Comparison of ENCODE assay signal across 8 mouse cellular contexts in the genomic region with DNA sequence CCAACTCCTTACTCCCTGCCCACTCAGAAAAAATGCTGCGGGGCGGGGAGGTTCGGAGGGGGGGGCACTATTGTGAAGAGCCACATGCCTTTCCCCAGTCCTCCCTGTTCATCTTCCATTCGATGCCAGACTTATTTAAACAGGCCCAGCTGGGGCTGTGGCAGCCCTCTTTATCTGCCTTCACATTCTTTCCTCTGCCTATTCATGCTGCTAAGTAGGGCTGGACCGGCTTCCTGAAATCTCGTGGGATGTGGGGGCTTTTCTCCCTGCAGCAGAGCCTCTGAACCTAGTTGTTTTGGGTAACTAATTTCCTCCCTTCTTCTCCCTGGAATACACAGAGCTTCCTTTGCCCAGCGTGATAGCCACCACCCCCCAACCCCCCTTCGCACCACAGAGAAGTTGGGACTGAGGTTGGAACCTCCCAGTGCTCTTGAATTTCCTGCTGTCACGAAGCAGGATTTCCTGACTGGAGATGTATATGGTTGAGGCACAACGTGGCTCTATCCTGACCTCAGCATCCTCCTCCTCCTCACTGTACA.
A peak's percentile ranks its signal among the peaks of the same experiment; 100 is the strongest.
DNase-seq lines count a peak whose midpoint lies in the region; ATAC-seq and TF ChIP-seq lines count a peak whose summit lies in the region.

No protein-coding gene starts in this region.

- H3K4me2 ChIP-seq in forebrain, embryonic 11.5 days (ENCODE audit: low read depth, low read length, severe bottlenecking) = no peak overlapping the region
- H3K4me2 ChIP-seq in hindbrain, embryonic 14.5 days (replicated peaks) = no peak overlapping the region
- no peak overlapping the region for H3K4me2 ChIP-seq in liver, embryonic 14.5 days (ENCODE audit: low read depth)
- H3K4me2 ChIP-seq in stomach, embryonic 14.5 days (replicated peaks; ENCODE audit: low read depth, low read length) = no peak overlapping the region

- no peaks in the 10 kb centered on the region for H3K36me3 ChIP-seq in forebrain, embryonic 11.5 days (ENCODE audit: control insufficient read depth, insufficient read depth, low read length)
- no peaks in the 10 kb centered on the region for H3K36me3 ChIP-seq in hindbrain, embryonic 14.5 days (replicated peaks; ENCODE audit: control insufficient read depth, insufficient read depth)
- no peaks in the 10 kb centered on the region for H3K36me3 ChIP-seq in liver, embryonic 14.5 days (replicated peaks; ENCODE audit: control insufficient read depth, insufficient read depth, low read depth)
- H3K36me3 ChIP-seq in stomach, embryonic 14.5 days (ENCODE audit: control insufficient read depth, insufficient read depth, low read length) = no peaks in the 10 kb centered on the region

- H3K27ac ChIP-seq in forebrain, embryonic 11.5 days (ENCODE audit: low read depth, low read length) = no peak overlapping the region
- no peak overlapping the region for H3K27ac ChIP-seq in hindbrain, embryonic 14.5 days
- H3K27ac ChIP-seq in liver, embryonic 14.5 days = no peak overlapping the region
- peak overlapping the region; percentile 36; the same call in 1 of the 2 replicates for H3K27ac ChIP-seq in stomach, embryonic 14.5 days (ENCODE audit: low read length)

- H3K4me1 ChIP-seq in forebrain, embryonic 11.5 days (replicated peaks; ENCODE audit: control insufficient read depth, insufficient read depth, low read length) = peaks cover 5% of the 10 kb centered on the region; the same call in 1 of the 2 replicates
- no peaks in the 10 kb centered on the region; the same call in 1 of the 2 replicates for H3K4me1 ChIP-seq in hindbrain, embryonic 14.5 days (replicated peaks; ENCODE audit: control insufficient read depth, insufficient read depth, low read length)
- peaks cover 0 to 7% of the 10 kb centered on the region in 2 experiments; a peak in 1 of 4 replicates for H3K4me1 ChIP-seq in liver, embryonic 14.5 days (replicated peaks; ENCODE audit: control insufficient read depth in 2 of 2, insufficient read depth in 2 of 2, low read length in 1 of 2)
- no peaks in the 10 kb centered on the region for H3K4me1 ChIP-seq in stomach, embryonic 14.5 days (ENCODE audit: control insufficient read depth, insufficient read depth, low read length)

- DNase-seq in ZHBTc4 (ENCODE audit: low read depth, low spot score) = peak; percentile 75
- DNase-seq in forebrain, embryonic 11.5 days (ENCODE audit: low spot score) = peak; percentile 58
- no peak for DNase-seq in hindbrain, embryonic 14.5 days (ENCODE audit: low spot score)
- no peak for DNase-seq in liver, embryonic 14.5 days (ENCODE audit: low read depth in 3 of 3, low spot score in 3 of 3)
- DNase-seq in thymus, postnatal 36 days = no peak
- no peak for DNase-seq in cerebellum, postnatal 25 days
- DNase-seq in thymus, postnatal 0 days (ENCODE audit: low spot score) = no peak

- no peak for TF ChIP-seq EP300 in liver, embryonic 14.5 days (IDR thresholded peaks at IDR 0.05; ENCODE audit: low read depth)

- TF ChIP-seq CTCF in liver, embryonic 14.5 days (IDR thresholded peaks at IDR 0.05; ENCODE audit: low read depth) = no peak

- no peaks in the 10 kb centered on the region for H3K9me3 ChIP-seq in forebrain, embryonic 11.5 days (ENCODE audit: control insufficient read depth, low read length)
- no peaks in the 10 kb centered on the region for H3K9me3 ChIP-seq in hindbrain, embryonic 14.5 days (ENCODE audit: control insufficient read depth, low read length)
- no peaks in the 10 kb centered on the region for H3K9me3 ChIP-seq in liver, embryonic 14.5 days (ENCODE audit: control insufficient read depth, low read length)
- no peaks in the 10 kb centered on the region for H3K9me3 ChIP-seq in stomach, embryonic 14.5 days (ENCODE audit: control insufficient read depth, low read depth, low read length)

- ATAC-seq in forebrain, embryonic 11.5 days (replicated peaks; ENCODE audit: low FRiP score) = peak; percentile 42; the same call in 1 of the 2 replicates
- ATAC-seq in hindbrain, embryonic 14.5 days (ENCODE audit: low FRiP score) = peak; percentile 71; the same call in 1 of the 2 replicates
- ATAC-seq in liver, embryonic 14.5 days (ENCODE audit: insufficient read depth) = peak; percentile 59
- ATAC-seq in stomach, embryonic 14.5 days (ENCODE audit: insufficient number of reproducible peaks, insufficient read depth, low FRiP score, low read depth) = no peak; the same call in 1 of the 2 replicates

- 10% methylated on average over 10 of the region's 10 CpGs for WGBS in forebrain, embryonic 11.5 days
- WGBS in hindbrain, embryonic 14.5 days = 10% methylated on average over 10 of the region's 10 CpGs
- 3% methylated on average over 10 of the region's 10 CpGs for WGBS in liver, embryonic 14.5 days (ENCODE audit: insufficient replicate concordance)
- 15% methylated on average over 10 of the region's 10 CpGs for WGBS in stomach, embryonic 14.5 days

- H3K9ac ChIP-seq in forebrain, embryonic 11.5 days (ENCODE audit: low read length) = no peak overlapping the region
- no peak overlapping the region for H3K9ac ChIP-seq in hindbrain, embryonic 14.5 days
- no peak overlapping the region for H3K9ac ChIP-seq in liver, embryonic 14.5 days (replicated peaks)
- no peak overlapping the region for H3K9ac ChIP-seq in stomach, embryonic 14.5 days (replicated peaks; ENCODE audit: low read depth, low read length)

- H3K27me3 ChIP-seq in forebrain, embryonic 11.5 days (ENCODE audit: control insufficient read depth, insufficient read depth, low read length) = no peaks in the 10 kb centered on the region
- no peaks in the 10 kb centered on the region for H3K27me3 ChIP-seq in hindbrain, embryonic 14.5 days (ENCODE audit: control insufficient read depth, insufficient read depth, low read length)
- no peaks in the 10 kb centered on the region for H3K27me3 ChIP-seq in liver, embryonic 14.5 days (ENCODE audit: control insufficient read depth, insufficient read depth, low read length)
- no peaks in the 10 kb centered on the region for H3K27me3 ChIP-seq in stomach, embryonic 14.5 days (ENCODE audit: control insufficient read depth, insufficient read depth, low read length)

- no peak overlapping the region for H3K4me3 ChIP-seq in forebrain, embryonic 11.5 days (ENCODE audit: low read depth, low read length)
- H3K4me3 ChIP-seq in hindbrain, embryonic 14.5 days (replicated peaks; ENCODE audit: low read length) = no peak overlapping the region
- no peak overlapping the region for H3K4me3 ChIP-seq in liver, embryonic 14.5 days (ENCODE audit: insufficient read depth in 1 of 2, low read depth in 2 of 2, low read length in 2 of 2)
- no peak overlapping the region for H3K4me3 ChIP-seq in stomach, embryonic 14.5 days (ENCODE audit: low read depth, low read length)

Comparison
In these comparisons a context has a peak if more than half of its experiments do, and no peak if none do; other contexts are left out.
1. DNase-seq: peak in ZHBTc4 (single experiment) and forebrain, embryonic 11.5 days (single experiment); none in hindbrain, embryonic 14.5 days (single experiment), liver, embryonic 14.5 days (0 of 3), thymus, postnatal 36 days (0 of 2), cerebellum, postnatal 25 days (0 of 2) and thymus, postnatal 0 days (single experiment).